Mouse (Mus musculus): Measurements from ENCODE around the gene Triobp. TPM values are rescaled to one million over a fixed set of nuclear protein-coding genes. Genes with fewer than 3 reads are reported as not detected.
"Not testable (repeated sequence)": the region's sequence is repeated elsewhere in the genome, so short reads cannot be mapped to it uniquely, and the experiment has no call there.

Gene Triobp
- total RNA-seq, 2 experiments from 2014 or later = 11.8 to 12.7 TPM

GRCm38 (mm10) chr15:79028237-79028738, 80.8 kb downstream of the Triobp start, which contains the start of gene H1f0:
Gene H1f0, plus strand, starts transcription at chr15:79028450.
- no peak for TF ChIP-seq CTCF (IDR thresholded peaks at IDR 0.05)
- intact Hi-C loops (cut with DNase I) = no loop called here
- Histone ChIP-seq H3K27ac (peak within 1 kb of the TSS; percentile 99), H3K4me3 (peak within 1 kb of the TSS; percentile 66)
- peak; percentile 94 to 97 for DNase-seq (ENCODE audit: extremely low spot score in 1 of 2, low spot score in 2 of 2)

- no peak for DNase-seq (ENCODE audit: extremely low spot score in 1 of 2, low spot score in 2 of 2)
- intact Hi-C loops (cut with DNase I) = no loop called here
- H3K4me3 ChIP-seq = peak overlapping the region; percentile 66
- no peak for TF ChIP-seq CTCF (IDR thresholded peaks at IDR 0.05)
- peak overlapping the region; percentile 99 for H3K27ac ChIP-seq
These were observed 81.4 kb downstream of the Triobp start for GRCm38 (mm10) chr15:79028823-79029484.

GRCm38 (mm10) chr15:79029519-79030241, 82.2 kb downstream of the Triobp start:
- intact Hi-C loops (cut with DNase I) = no loop called here
- peak overlapping the region; percentile 66 for H3K4me3 ChIP-seq
- no peak overlapping the region; the same call in 1 of the 2 replicates for H3K27ac ChIP-seq
- no peak for TF ChIP-seq CTCF (IDR thresholded peaks at IDR 0.05)
- DNase-seq (ENCODE audit: extremely low spot score in 1 of 2, low spot score in 2 of 2) = no peak

- TF ChIP-seq CTCF (IDR thresholded peaks at IDR 0.05) = no peak; the same call in 1 of the 2 replicates
- peak overlapping the region; percentile 26; the same call in 1 of the 2 replicates for H3K27ac ChIP-seq
- intact Hi-C loops (cut with DNase I) = no loop called here
- peak; percentile 76 to 86 for DNase-seq (ENCODE audit: extremely low spot score in 1 of 2, low spot score in 2 of 2)
- peak overlapping the region; percentile 66 for H3K4me3 ChIP-seq
These were observed 83.3 kb downstream of the Triobp start for GRCm38 (mm10) chr15:79030551-79031435.

- DNase-seq (ENCODE audit: extremely low spot score in 1 of 2, low spot score in 2 of 2); H3K27ac ChIP-seq; intact Hi-C loops (cut with DNase I); H3K4me3 ChIP-seq: not testable (repeated sequence)
These were observed 84.4 kb downstream of the Triobp start for GRCm38 (mm10) chr15:79031908-79032307.

GRCm38 (mm10) chr15:79037913-79038328, 90.4 kb downstream of the Triobp start:
- DNase-seq (ENCODE audit: extremely low spot score in 1 of 2, low spot score in 2 of 2) = peak; percentile 68 to 79
- Histone ChIP-seq H3K4me3 (no peak overlapping the region), H3K27ac (no peak overlapping the region)
- TF ChIP-seq CTCF (IDR thresholded peaks at IDR 0.05) = peak; percentile 92
- intact Hi-C loops (cut with DNase I) = loop anchor here (2.0 kb wide), 1 partner anchor 33 kb away; no protein-coding TSS in a partner anchor

GRCm38 (mm10) chr15:79038331-79038730, 90.8 kb downstream of the Triobp start:
- Histone ChIP-seq H3K4me3 (no peak overlapping the region), H3K27ac (no peak overlapping the region)
- no peak for DNase-seq (ENCODE audit: extremely low spot score in 1 of 2, low spot score in 2 of 2)
- intact Hi-C loops (cut with DNase I) = loop anchor here (2.0 kb wide), 1 partner anchor 32 kb away; no protein-coding TSS in a partner anchor
- no peak for TF ChIP-seq CTCF (IDR thresholded peaks at IDR 0.05)

GRCm38 (mm10) chr15:79038853-79039252, 91.3 kb downstream of the Triobp start:
- intact Hi-C loops (cut with DNase I) = loop anchor here (2.0 kb wide), 1 partner anchor 32 kb away; no protein-coding TSS in a partner anchor
- Histone ChIP-seq H3K4me3 (no peak overlapping the region), H3K27ac (no peak overlapping the region)
- DNase-seq (ENCODE audit: extremely low spot score in 1 of 2, low spot score in 2 of 2) = peak; percentile 50 to 51
- TF ChIP-seq CTCF (IDR thresholded peaks at IDR 0.05) = peak; percentile 69

GRCm38 (mm10) chr15:79040501-79041416, 93.2 kb downstream of the Triobp start:
- intact Hi-C loops (cut with DNase I) = no loop called here
- no peak for DNase-seq (ENCODE audit: extremely low spot score in 1 of 2, low spot score in 2 of 2)
- Histone ChIP-seq H3K4me3 (peak overlapping the region; percentile 18; the same call in 1 of the 2 replicates), H3K27ac (no peak overlapping the region)
- TF ChIP-seq CTCF (IDR thresholded peaks at IDR 0.05) = no peak

- intact Hi-C loops (cut with DNase I) = no loop called here
- TF ChIP-seq CTCF (IDR thresholded peaks at IDR 0.05) = no peak
- Histone ChIP-seq H3K4me3 (peak within 1 kb of the TSS; percentile 56), H3K27ac (peak within 1 kb of the TSS; percentile 61)
- no peak for DNase-seq (ENCODE audit: extremely low spot score in 1 of 2, low spot score in 2 of 2)
These were observed 94.1 kb downstream of the Triobp start, which contains the start of gene Galr3 for GRCm38 (mm10) chr15:79041585-79041984. Gene Galr3, plus strand, starts transcription at chr15:79041885.
